Mouse (Mus musculus): ENCODE data around the gene Cdkl3. TPM values are rescaled to one million over a fixed set of nuclear protein-coding genes. Genes with fewer than 3 reads are reported as not detected.
A peak's percentile ranks its signal among the peaks of the same experiment; 100 is the strongest.

Cdkl3 gene
- polyA plus RNA-seq, 1 experiment from 2014 or later = 9.4 TPM

- Histone ChIP-seq H3K4me3 (ENCODE audit: low read depth, low read length) (no peak overlapping the region), H3K9ac (no peak overlapping the region), H3K36me3 (ENCODE audit: insufficient read depth) (no peaks in the 10 kb centered on the region), H3K27me3 (ENCODE audit: insufficient read depth, low read length) (no peaks in the 10 kb centered on the region), H3K27ac (ENCODE audit: low read depth) (no peak overlapping the region), H3K4me1 (ENCODE audit: insufficient read depth) (no peaks in the 10 kb centered on the region), H3K4me2 (no peak overlapping the region), H3K9me3 (ENCODE audit: low read depth, low read length) (no peaks in the 10 kb centered on the region)
- no peak for ATAC-seq (ENCODE audit: insufficient read depth)
- no peak for TF ChIP-seq CTCF (IDR thresholded peaks at IDR 0.05; ENCODE audit: low read depth)
- no peak for DNase-seq
- WGBS = 80% methylated on average over 5 of the region's 5 CpGs
These were observed 7.5 kb downstream of the Cdkl3 start for GRCm38 (mm10) chr11:52011541-52011940.

GRCm38 (mm10) chr11:52018217-52018616, 14.2 kb downstream of the Cdkl3 start:
- WGBS = 59% methylated on average over 9 of the region's 9 CpGs
- TF ChIP-seq CTCF (IDR thresholded peaks at IDR 0.05; ENCODE audit: low read depth) = no peak
- H3K9ac ChIP-seq = no peak overlapping the region

GRCm38 (mm10) chr11:52032356-52032755, 28.3 kb downstream of the Cdkl3 start:
- no peaks in the 10 kb centered on the region for H3K9me3 ChIP-seq (ENCODE audit: low read depth, low read length)
- no peaks in the 10 kb centered on the region for H3K4me1 ChIP-seq (ENCODE audit: insufficient read depth)
- H3K36me3 ChIP-seq (ENCODE audit: insufficient read depth) = 0 out of 2 replicates have a peak, but pooled peaks cover 4% of the 10 kb centered on the region
- DNase-seq (no peak), ATAC-seq (ENCODE audit: insufficient read depth) (no peak)
- WGBS = 56% methylated on average over 8 of the region's 8 CpGs
- TF ChIP-seq CTCF (IDR thresholded peaks at IDR 0.05; ENCODE audit: low read depth) = no peak
- H3K4me3 ChIP-seq (ENCODE audit: low read depth, low read length) = no peak overlapping the region
- no peak overlapping the region for H3K9ac ChIP-seq
- H3K27me3 ChIP-seq (ENCODE audit: insufficient read depth, low read length) = no peaks in the 10 kb centered on the region
- H3K27ac ChIP-seq (ENCODE audit: low read depth) = no peak overlapping the region
- no peak overlapping the region for H3K4me2 ChIP-seq

More at GRCm38 (mm10) chr11:52018217-52018616, 14.2 kb downstream of the Cdkl3 start:
- ATAC-seq (ENCODE audit: insufficient read depth) = no peak
- H3K4me2 ChIP-seq = no peak overlapping the region
- no peaks in the 10 kb centered on the region for H3K9me3 ChIP-seq (ENCODE audit: low read depth, low read length)
- H3K36me3 ChIP-seq (ENCODE audit: insufficient read depth) = no peaks in the 10 kb centered on the region
- H3K27ac ChIP-seq (ENCODE audit: low read depth) = no peak overlapping the region
- DNase-seq = no peak
- H3K4me1 ChIP-seq (ENCODE audit: insufficient read depth) = no peaks in the 10 kb centered on the region
- H3K27me3 ChIP-seq (ENCODE audit: insufficient read depth, low read length) = no peaks in the 10 kb centered on the region
- no peak overlapping the region for H3K4me3 ChIP-seq (ENCODE audit: low read depth, low read length)

GRCm38 (mm10) chr11:52033953-52034352, 29.9 kb downstream of the Cdkl3 start:
- H3K4me3 ChIP-seq (ENCODE audit: low read depth, low read length) = no peak overlapping the region
- 80% methylated on average over 1 of the region's 1 CpGs for WGBS
- H3K9ac ChIP-seq = no peak overlapping the region
- no peak overlapping the region for H3K4me2 ChIP-seq
- 0 out of 2 replicates have a peak, but pooled peaks cover 4% of the 10 kb centered on the region for H3K36me3 ChIP-seq (ENCODE audit: insufficient read depth)
- TF ChIP-seq CTCF (IDR thresholded peaks at IDR 0.05; ENCODE audit: low read depth) = no peak
- H3K27ac ChIP-seq (ENCODE audit: low read depth) = no peak overlapping the region
- no peaks in the 10 kb centered on the region for H3K4me1 ChIP-seq (ENCODE audit: insufficient read depth)
- ATAC-seq (ENCODE audit: insufficient read depth) (no peak), DNase-seq (peak; percentile 5)
- H3K9me3 ChIP-seq (ENCODE audit: low read depth, low read length) = no peaks in the 10 kb centered on the region
- H3K27me3 ChIP-seq (ENCODE audit: insufficient read depth, low read length) = no peaks in the 10 kb centered on the region

GRCm38 (mm10) chr11:52035905-52036304, 31.9 kb downstream of the Cdkl3 start:
- H3K9me3 ChIP-seq (ENCODE audit: low read depth, low read length) = no peaks in the 10 kb centered on the region
- no peaks in the 10 kb centered on the region for H3K4me1 ChIP-seq (ENCODE audit: insufficient read depth)
- 0 out of 2 replicates have a peak, but pooled peaks cover 4% of the 10 kb centered on the region for H3K36me3 ChIP-seq (ENCODE audit: insufficient read depth)
- no peak for TF ChIP-seq CTCF (IDR thresholded peaks at IDR 0.05; ENCODE audit: low read depth)
- WGBS = 59% methylated on average over 3 of the region's 3 CpGs
- no peak for DNase-seq
- H3K4me3 ChIP-seq (ENCODE audit: low read depth, low read length) = no peak overlapping the region
- no peaks in the 10 kb centered on the region for H3K27me3 ChIP-seq (ENCODE audit: insufficient read depth, low read length)
- H3K9ac ChIP-seq = no peak overlapping the region
- no peak overlapping the region for H3K27ac ChIP-seq (ENCODE audit: low read depth)
- H3K4me2 ChIP-seq = no peak overlapping the region
- ATAC-seq (ENCODE audit: insufficient read depth) = no peak

GRCm38 (mm10) chr11:52037659-52038058, 33.6 kb downstream of the Cdkl3 start:
- WGBS = 30% methylated on average over 3 of the region's 3 CpGs
- no peaks in the 10 kb centered on the region for H3K36me3 ChIP-seq (ENCODE audit: insufficient read depth)

GRCm38 (mm10) chr11:52043224-52043623, 39.2 kb downstream of the Cdkl3 start:
- H3K27ac ChIP-seq (ENCODE audit: low read depth) = no peak overlapping the region
- no peak for TF ChIP-seq CTCF (IDR thresholded peaks at IDR 0.05; ENCODE audit: low read depth)
- WGBS = 76% methylated on average over 3 of the region's 3 CpGs
- ATAC-seq (ENCODE audit: insufficient read depth) (no peak), DNase-seq (peak; percentile 13)
- no peaks in the 10 kb centered on the region for H3K27me3 ChIP-seq (ENCODE audit: insufficient read depth, low read length)
- H3K4me2 ChIP-seq = no peak overlapping the region
- H3K9ac ChIP-seq = no peak overlapping the region
- H3K4me1 ChIP-seq (ENCODE audit: insufficient read depth) = no peaks in the 10 kb centered on the region
- H3K4me3 ChIP-seq (ENCODE audit: low read depth, low read length) = no peak overlapping the region
- H3K9me3 ChIP-seq (ENCODE audit: low read depth, low read length) = no peaks in the 10 kb centered on the region
- no peaks in the 10 kb centered on the region for H3K36me3 ChIP-seq (ENCODE audit: insufficient read depth)

More at GRCm38 (mm10) chr11:52037659-52038058, 33.6 kb downstream of the Cdkl3 start:
- ATAC-seq (ENCODE audit: insufficient read depth) (no peak), DNase-seq (no peak)
- no peaks in the 10 kb centered on the region for H3K4me1 ChIP-seq (ENCODE audit: insufficient read depth)
- no peak overlapping the region for H3K9ac ChIP-seq
- no peak for TF ChIP-seq CTCF (IDR thresholded peaks at IDR 0.05; ENCODE audit: low read depth)
- no peaks in the 10 kb centered on the region for H3K9me3 ChIP-seq (ENCODE audit: low read depth, low read length)
- H3K27me3 ChIP-seq (ENCODE audit: insufficient read depth, low read length) = no peaks in the 10 kb centered on the region
- no peak overlapping the region for H3K4me3 ChIP-seq (ENCODE audit: low read depth, low read length)
- no peak overlapping the region for H3K4me2 ChIP-seq
- no peak overlapping the region for H3K27ac ChIP-seq (ENCODE audit: low read depth)

GRCm38 (mm10) chr11:52044156-52044555, 40.1 kb downstream of the Cdkl3 start:
- H3K9ac ChIP-seq = no peak overlapping the region
- no peaks in the 10 kb centered on the region for H3K36me3 ChIP-seq (ENCODE audit: insufficient read depth)
- no peak overlapping the region for H3K27ac ChIP-seq (ENCODE audit: low read depth)
- H3K4me3 ChIP-seq (ENCODE audit: low read depth, low read length) = no peak overlapping the region
- no peaks in the 10 kb centered on the region for H3K27me3 ChIP-seq (ENCODE audit: insufficient read depth, low read length)
- DNase-seq (no peak), ATAC-seq (ENCODE audit: insufficient read depth) (no peak)
- TF ChIP-seq CTCF (IDR thresholded peaks at IDR 0.05; ENCODE audit: low read depth) = no peak
- no peaks in the 10 kb centered on the region for H3K4me1 ChIP-seq (ENCODE audit: insufficient read depth)
- no peak overlapping the region for H3K4me2 ChIP-seq
- H3K9me3 ChIP-seq (ENCODE audit: low read depth, low read length) = no peaks in the 10 kb centered on the region

All from lung, embryonic 14.5 days (tissue).